28 mouse cellular contexts compared by ENCODE assay signal in the genomic region with DNA sequence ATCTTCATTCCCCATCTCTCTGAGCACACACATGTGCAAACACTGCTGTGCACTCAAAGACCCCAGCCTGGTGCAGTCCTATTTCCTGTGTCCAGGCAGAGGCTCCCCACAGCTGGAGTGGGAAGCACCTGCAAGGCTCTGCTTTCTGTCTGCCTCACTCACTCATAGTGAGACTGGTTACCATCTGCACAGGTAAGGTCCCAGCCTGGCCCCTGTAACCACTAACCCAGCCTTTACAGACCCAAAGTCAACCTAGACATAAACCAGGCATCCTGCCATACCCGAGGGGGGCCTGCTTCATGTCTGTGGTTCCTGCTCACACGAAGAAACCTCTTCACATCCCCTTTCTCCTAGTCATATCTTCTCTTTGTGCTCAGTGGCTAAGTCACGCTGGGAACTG.
DNase-seq lines count a peak whose midpoint lies in the region; ATAC-seq lines count a peak whose summit lies in the region.
"Had no signal": no experiment of that assay in that cellular context is flagged by ENCODE, and none has a peak within 500 bp of the region (broad histone marks: within the 10 kb centered on the region; RNA-seq: fewer than 3 reads in every experiment).

No protein-coding gene starts in this region.

- H3K4me2 ChIP-seq in kidney, embryonic 15.5 days: no peak overlapping the region
- no peak overlapping the region for H3K4me2 ChIP-seq in limb, embryonic 12.5 days
- H3K4me2 ChIP-seq in midbrain, embryonic 11.5 days: no peak overlapping the region
- H3K4me2 ChIP-seq: embryonic facial prominence, embryonic 12.5 days; embryonic facial prominence, embryonic 15.5 days; heart, embryonic 12.5 days; heart, embryonic 15.5 days; hindbrain, embryonic 13.5 days had no signal

- no peaks in the 10 kb centered on the region for H3K9me3 ChIP-seq in kidney, embryonic 15.5 days (replicated peaks)
- H3K9me3 ChIP-seq in limb, embryonic 12.5 days: no peaks in the 10 kb centered on the region
- H3K9me3 ChIP-seq in midbrain, embryonic 11.5 days (ENCODE audit: control insufficient read depth, low read length): no peaks in the 10 kb centered on the region
- H3K9me3 ChIP-seq: embryonic facial prominence, embryonic 12.5 days; embryonic facial prominence, embryonic 15.5 days; G1E; heart, embryonic 12.5 days; heart, embryonic 15.5 days; hindbrain, embryonic 10.5 days; hindbrain, embryonic 13.5 days had no signal

- WGBS in kidney, embryonic 15.5 days: 69% methylated on average over 3 of the region's 3 CpGs
- WGBS in limb, embryonic 12.5 days: 39% methylated on average over 3 of the region's 3 CpGs
- 83% methylated on average over 3 of the region's 3 CpGs for WGBS in midbrain, embryonic 11.5 days

- H3K27me3 ChIP-seq in kidney, embryonic 15.5 days: no peaks in the 10 kb centered on the region
- H3K27me3 ChIP-seq in limb, embryonic 12.5 days: no peaks in the 10 kb centered on the region
- no peaks in the 10 kb centered on the region for H3K27me3 ChIP-seq in midbrain, embryonic 11.5 days (ENCODE audit: control insufficient read depth, insufficient read depth, low read length)
- H3K27me3 ChIP-seq: CH12.LX; embryonic facial prominence, embryonic 12.5 days; embryonic facial prominence, embryonic 15.5 days; heart, embryonic 12.5 days; heart, embryonic 15.5 days; hindbrain, embryonic 13.5 days; Patski had no signal

- ATAC-seq in kidney, embryonic 15.5 days (replicated peaks; ENCODE audit: low FRiP score): peak; percentile 33; the same call in 1 of the 2 replicates
- ATAC-seq in limb, embryonic 12.5 days (ENCODE audit: insufficient number of reproducible peaks, insufficient read depth, low FRiP score, low TSS enrichment, low read depth): peak; percentile 75; the same call in 1 of the 2 replicates
- no peak for ATAC-seq in midbrain, embryonic 11.5 days (ENCODE audit: low FRiP score)
- ATAC-seq: forebrain, embryonic 14.5 days; forebrain, postnatal 0 days; hindbrain, embryonic 16.5 days; Patski had no signal

- H3K4me3 ChIP-seq in kidney, embryonic 15.5 days (replicated peaks): no peak overlapping the region
- H3K4me3 ChIP-seq in limb, embryonic 12.5 days (replicated peaks): no peak overlapping the region
- H3K4me3 ChIP-seq in midbrain, embryonic 11.5 days (ENCODE audit: low read depth, low read length): no peak overlapping the region
- H3K4me3 ChIP-seq: embryonic facial prominence, embryonic 12.5 days; embryonic facial prominence, embryonic 15.5 days; heart, embryonic 12.5 days; heart, embryonic 15.5 days; hindbrain, embryonic 10.5 days; hindbrain, embryonic 13.5 days had no signal

- H3K27ac ChIP-seq in kidney, embryonic 15.5 days: no peak overlapping the region
- no peak overlapping the region for H3K27ac ChIP-seq in limb, embryonic 12.5 days
- H3K27ac ChIP-seq in midbrain, embryonic 11.5 days (ENCODE audit: low read depth, low read length): no peak overlapping the region
- H3K27ac ChIP-seq: embryonic facial prominence, embryonic 12.5 days; embryonic facial prominence, embryonic 15.5 days; heart, embryonic 15.5 days; hindbrain, embryonic 10.5 days; hindbrain, embryonic 13.5 days had no signal

- H3K36me3 ChIP-seq in kidney, embryonic 15.5 days: no peaks in the 10 kb centered on the region
- no peaks in the 10 kb centered on the region for H3K36me3 ChIP-seq in limb, embryonic 12.5 days
- no peaks in the 10 kb centered on the region for H3K36me3 ChIP-seq in midbrain, embryonic 11.5 days (ENCODE audit: control insufficient read depth, insufficient read depth, low read length)
- H3K36me3 ChIP-seq: embryonic facial prominence, embryonic 12.5 days; embryonic facial prominence, embryonic 15.5 days; G1E; heart, embryonic 12.5 days; heart, embryonic 15.5 days; hindbrain, embryonic 10.5 days; hindbrain, embryonic 13.5 days had no signal

- H3K4me1 ChIP-seq in kidney, embryonic 15.5 days: no peaks in the 10 kb centered on the region
- no peaks in the 10 kb centered on the region for H3K4me1 ChIP-seq in limb, embryonic 12.5 days (replicated peaks)
- H3K4me1 ChIP-seq in midbrain, embryonic 11.5 days (ENCODE audit: control insufficient read depth, insufficient read depth, low read length): no peaks in the 10 kb centered on the region
- H3K4me1 ChIP-seq: embryonic facial prominence, embryonic 12.5 days; embryonic facial prominence, embryonic 15.5 days; hindbrain, embryonic 10.5 days; hindbrain, embryonic 13.5 days had no signal

- no peak overlapping the region for H3K9ac ChIP-seq in kidney, embryonic 15.5 days
- no peak overlapping the region for H3K9ac ChIP-seq in limb, embryonic 12.5 days (replicated peaks)
- H3K9ac ChIP-seq in midbrain, embryonic 11.5 days (ENCODE audit: low read length): no peak overlapping the region
- H3K9ac ChIP-seq: embryonic facial prominence, embryonic 12.5 days; embryonic facial prominence, embryonic 15.5 days; forebrain, postnatal 0 days; heart, embryonic 12.5 days; heart, embryonic 15.5 days; hindbrain, embryonic 13.5 days had no signal

- peak; percentile 1 for DNase-seq in embryo, embryonic 11.5 days (ENCODE audit: low read depth, low spot score)
- DNase-seq in embryo, embryonic 9.5 days (ENCODE audit: extremely low spot score): no peak
- DNase-seq in kidney, postnatal 10 days: no peak
- no peak for DNase-seq in midbrain, embryonic 11.5 days (ENCODE audit: low spot score, missing footprints)
- DNase-seq: adrenal gland, postnatal 10 days; adrenal gland, postnatal 36 days; B cell, adult 2 months; cerebellum, adult 18-20 months; cerebellum, adult 9-10 months; cerebellum, postnatal 14 days; forebrain, postnatal 0 days; gastrocnemius, postnatal 25 days; heart, adult 18-20 months; heart, postnatal 10 days; heart, postnatal 36 days had no signal
